Mouse (Mus musculus) midbrain, embryonic 16.5 days (tissue): ENCODE results near the gene Tax1bp1. TPM values are rescaled to one million over a fixed set of nuclear protein-coding genes. Genes with fewer than 3 reads are reported as not detected.

Experiments
- ATAC-seq: fragments of 200-750 bp; cut with Nextera tagmentation; 2 replicates; pipeline ENCODE4 v1.8.0; 2017; ENCODE audit warnings: moderate TSS enrichment
- H3K27ac ChIP-seq: fragments of 300-500 bp; sonication (generic); 2 replicates; pipeline ENCODE4 v1.5.1; 2014; ENCODE audit warnings: mild to moderate bottlenecking, low read length, mixed read lengths
- H3K27me3 ChIP-seq: fragments of 300-500 bp; sonication (generic); 2 replicates; pipeline ENCODE4 v1.6.1; 2014; ENCODE audit warnings: low read depth, low read length, mixed read lengths; ENCODE audit not compliant: control insufficient read depth, insufficient read depth
- H3K36me3 ChIP-seq: fragments of 300-500 bp; sonication (generic); 2 replicates; pipeline ENCODE4 v1.6.1; 2014; ENCODE audit warnings: mild to moderate bottlenecking, low read length, moderate library complexity, mixed read lengths; ENCODE audit not compliant: control insufficient read depth, insufficient read depth
- H3K4me1 ChIP-seq: fragments of 300-500 bp; sonication (generic); 2 replicates; pipeline ENCODE4 v1.6.1; 2014; ENCODE audit warnings: mild to moderate bottlenecking, low read length, mixed read lengths; ENCODE audit not compliant: control insufficient read depth, insufficient read depth
- H3K4me2 ChIP-seq: fragments of 300-500 bp; sonication (generic); 2 replicates; pipeline ENCODE4 v1.6.1; 2014; ENCODE audit warnings: mild to moderate bottlenecking, low read length, mixed read lengths
- H3K4me3 ChIP-seq: fragments of 300-500 bp; sonication (generic); 2 replicates; pipeline ENCODE4 v1.5.1; 2014; ENCODE audit warnings: low read depth, mild to moderate bottlenecking, low read length, moderate library complexity, mixed read lengths
- H3K9ac ChIP-seq: fragments of 300-500 bp; sonication (generic); 2 replicates; pipeline ENCODE4 v1.6.1; 2014; ENCODE audit warnings: low read depth, low read length, mixed read lengths
- H3K9me3 ChIP-seq: fragments of 300-500 bp; sonication (generic); replicated peaks from 2 replicates; pipeline ENCODE4 v1.6.1; 2014; ENCODE audit warnings: mild to moderate bottlenecking, low read length, mixed read lengths; ENCODE audit not compliant: control insufficient read depth, poor library complexity, severe bottlenecking
- WGBS: fragments of 180-500 bp; shearing (Covaris S2); extraction: QIAGEN DNeasy Blood & Tissue Kit; methylation state at CpG from one replicate; pipeline ENCODE4 v1.1.7; 2014; 5-methylcytosine and 5-hydroxymethylcytosine counted together
- polyA plus RNA-seq: library from polyadenylated mRNA; unstranded; fragments of >200 nt; fragmentation: Nextera tagmentation; extraction: Ambion mirVana; gene quantifications from 2 replicates; pipeline ENCODE4 v1.2.1, GENCODE M21; 2015

Gene Tax1bp1
- polyA plus RNA-seq, 1 experiment from 2014 or later: 144 TPM

DNA sequence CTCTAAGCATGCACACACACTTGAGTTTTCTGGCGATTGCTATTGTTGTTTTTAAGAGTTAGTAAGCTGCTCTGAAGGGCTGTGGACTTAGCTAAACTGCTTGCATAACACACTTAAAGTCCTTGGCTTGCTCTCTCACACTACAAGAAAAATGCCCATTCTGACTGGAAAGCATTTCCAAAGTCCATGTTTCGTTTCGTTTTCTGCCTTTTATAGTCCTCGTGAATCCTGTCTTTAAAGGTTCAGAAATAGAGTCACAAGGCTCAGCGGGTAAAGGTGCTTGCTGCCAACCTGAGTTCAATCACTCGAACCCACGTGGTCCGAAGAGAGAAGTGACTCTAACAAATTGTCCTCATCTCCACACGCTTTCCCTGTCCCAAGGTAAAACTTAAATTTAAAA, 34.0 kb upstream of the Tax1bp1 start:
- Histone ChIP-seq H3K4me1 (no peaks in the 10 kb centered on the region), H3K4me2 (no peak overlapping the region), H3K36me3 (no peaks in the 10 kb centered on the region), H3K9ac (no peak overlapping the region), H3K9me3 (no peaks in the 10 kb centered on the region), H3K4me3 (no peak overlapping the region), H3K27ac (no peak overlapping the region), H3K27me3 (no peaks in the 10 kb centered on the region)
- WGBS: 85% methylated on average over 9 of the region's 9 CpGs
- ATAC-seq: no peak

DNA sequence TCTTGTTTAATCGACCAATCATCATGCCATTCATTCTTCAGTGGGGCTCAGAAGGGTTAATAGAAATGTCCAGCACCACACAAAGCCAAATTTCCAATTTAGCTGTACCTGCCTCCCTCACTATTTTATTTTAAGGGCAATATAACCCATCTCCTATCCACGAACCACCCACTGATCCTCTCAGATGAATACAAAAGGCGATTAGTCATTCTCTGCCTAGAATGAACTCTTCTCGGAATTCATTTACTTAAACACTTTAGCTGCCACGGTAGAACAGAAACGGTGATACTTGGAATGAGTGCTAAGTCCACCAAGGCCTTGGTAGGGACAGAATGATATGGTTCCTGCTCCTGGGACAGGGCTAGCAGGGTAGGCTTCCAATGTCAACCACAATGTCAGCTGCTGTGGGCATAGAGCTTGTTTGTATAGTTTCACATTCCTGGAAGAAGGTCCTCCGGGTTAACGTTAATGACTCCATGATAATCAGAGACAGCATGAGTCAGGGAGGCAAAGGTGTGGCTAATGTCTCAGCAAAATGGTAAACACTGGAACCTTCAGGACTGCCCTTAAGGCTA, 33.0 kb upstream of the Tax1bp1 start:
- Histone ChIP-seq H3K4me2 (no peak overlapping the region), H3K9ac (no peak overlapping the region), H3K36me3 (no peaks in the 10 kb centered on the region), H3K27ac (no peak overlapping the region), H3K4me3 (no peak overlapping the region), H3K9me3 (no peaks in the 10 kb centered on the region), H3K27me3 (no peaks in the 10 kb centered on the region), H3K4me1 (no peaks in the 10 kb centered on the region)
- 53% methylated on average over 8 of the region's 8 CpGs for WGBS
- ATAC-seq: no peak

DNA sequence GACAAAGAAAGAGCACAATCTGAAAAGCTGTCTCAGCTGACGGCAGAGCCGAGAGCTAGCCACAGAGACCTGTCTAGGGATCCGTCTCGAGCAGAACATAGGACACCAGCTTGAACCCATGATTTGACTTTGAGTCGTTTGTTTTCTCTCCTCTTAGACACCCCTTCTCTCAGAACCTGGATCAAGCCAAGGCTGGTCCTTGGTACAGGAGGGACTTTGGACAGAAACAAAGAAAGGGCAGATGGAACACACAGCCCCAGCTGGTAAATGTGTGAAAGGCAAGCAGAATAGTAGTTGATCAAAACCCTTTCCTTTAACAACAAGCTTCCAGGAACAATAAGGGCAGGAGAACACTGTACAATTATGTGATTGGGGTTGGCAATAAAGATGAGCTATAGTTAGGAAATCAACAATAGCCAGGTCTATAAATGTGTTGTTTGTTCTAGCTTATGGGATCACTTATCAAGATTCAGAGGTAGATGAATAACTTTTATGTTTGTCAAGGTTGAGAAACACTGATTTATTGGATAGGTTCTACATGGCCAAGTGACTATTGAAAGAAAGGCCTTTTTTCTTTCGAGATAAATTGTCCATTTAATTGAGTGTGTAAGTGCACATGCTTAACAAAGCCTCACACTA, 31.6 kb upstream of the Tax1bp1 start:
- H3K27ac ChIP-seq: no peak overlapping the region
- no peaks in the 10 kb centered on the region for H3K4me1 ChIP-seq
- H3K36me3 ChIP-seq: no peaks in the 10 kb centered on the region
- no peak for ATAC-seq
- no peak overlapping the region for H3K9ac ChIP-seq
- H3K27me3 ChIP-seq: no peaks in the 10 kb centered on the region
- H3K9me3 ChIP-seq: no peaks in the 10 kb centered on the region
- no peak overlapping the region for H3K4me2 ChIP-seq
- no peak overlapping the region for H3K4me3 ChIP-seq
- WGBS: 79% methylated on average over 6 of the region's 6 CpGs

DNA sequence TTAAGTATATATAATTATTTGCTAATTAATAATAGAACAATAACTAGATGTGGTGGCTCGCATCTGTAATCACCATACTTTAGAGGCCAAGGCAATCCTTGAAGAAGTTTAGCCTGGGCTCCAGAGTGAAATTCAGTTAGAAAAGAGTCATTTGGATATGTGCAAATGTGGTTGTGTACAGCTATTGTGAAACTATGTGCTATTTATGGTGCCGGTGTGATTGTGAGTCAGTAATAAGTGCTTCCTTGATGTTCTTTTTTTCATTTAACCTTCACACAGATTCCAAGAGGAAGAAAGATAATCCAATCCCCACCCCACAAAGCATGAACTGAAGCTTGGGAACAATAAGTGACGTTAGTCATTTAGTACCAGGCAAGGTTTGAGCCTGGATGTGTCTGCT, 30.9 kb upstream of the Tax1bp1 start:
- H3K9ac ChIP-seq: no peak overlapping the region
- WGBS: 87% methylated on average over 3 of the region's 3 CpGs
- ATAC-seq: no peak

DNA sequence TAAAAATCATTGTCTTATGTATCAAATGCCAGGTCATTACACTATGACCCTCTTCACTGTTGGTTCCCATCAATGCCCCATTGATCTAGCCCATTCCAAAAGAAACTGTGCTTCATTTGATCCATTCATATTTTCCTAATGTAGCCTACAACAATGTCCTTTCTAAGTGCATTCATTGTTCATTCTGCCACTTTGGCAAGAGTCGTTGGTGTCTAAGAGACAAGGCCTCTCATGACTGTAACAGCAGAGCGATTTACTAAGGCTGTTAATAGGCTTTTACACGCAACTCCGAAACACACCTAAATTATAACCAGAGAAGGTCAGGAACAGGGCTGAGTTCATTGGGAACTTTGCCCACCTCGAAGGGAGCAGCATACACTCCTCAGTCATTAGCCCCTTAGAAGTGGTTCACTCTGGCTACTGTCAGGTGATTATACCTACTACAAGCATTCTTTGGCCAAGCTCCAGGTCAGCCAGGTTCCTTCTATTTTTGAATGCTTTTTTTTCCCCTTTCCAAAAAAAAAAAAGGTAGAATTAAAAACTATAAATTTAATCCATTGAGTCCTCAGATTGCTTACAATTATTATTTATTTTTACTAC, 26.5 kb upstream of the Tax1bp1 start:
- ATAC-seq: no peak
- 76% methylated on average over 5 of the region's 5 CpGs for WGBS
- Histone ChIP-seq H3K27ac (no peak overlapping the region), H3K36me3 (no peaks in the 10 kb centered on the region), H3K27me3 (no peaks in the 10 kb centered on the region), H3K4me2 (no peak overlapping the region), H3K4me3 (no peak overlapping the region), H3K4me1 (no peaks in the 10 kb centered on the region), H3K9me3 (no peaks in the 10 kb centered on the region), H3K9ac (no peak overlapping the region)

More for the DNA sequence above, 30.9 kb upstream of the Tax1bp1 start:
- no peaks in the 10 kb centered on the region for H3K9me3 ChIP-seq
- no peaks in the 10 kb centered on the region for H3K4me1 ChIP-seq
- no peak overlapping the region for H3K27ac ChIP-seq
- no peaks in the 10 kb centered on the region for H3K27me3 ChIP-seq
- H3K4me2 ChIP-seq: no peak overlapping the region
- no peak overlapping the region for H3K4me3 ChIP-seq
- no peaks in the 10 kb centered on the region for H3K36me3 ChIP-seq

DNA sequence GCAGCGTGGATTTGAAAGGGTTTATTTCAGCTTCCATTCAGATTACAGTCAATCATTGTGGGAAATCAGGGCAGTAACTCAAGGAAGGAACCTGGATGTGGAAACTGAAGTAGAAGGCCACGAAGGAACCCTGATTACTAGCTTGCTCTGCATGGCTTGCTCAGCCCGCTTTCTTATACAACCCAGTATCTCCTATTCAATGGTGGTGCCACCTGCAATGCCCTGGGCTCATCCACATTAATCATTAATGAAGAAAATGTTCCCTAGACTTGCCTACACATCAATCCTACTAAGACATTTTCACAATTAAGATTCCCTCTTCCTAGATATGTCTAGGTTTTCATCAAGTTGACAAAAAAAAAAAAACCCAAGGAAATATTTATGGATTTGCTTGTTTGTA, 23.2 kb upstream of the Tax1bp1 start:
- no peaks in the 10 kb centered on the region for H3K36me3 ChIP-seq
- H3K9ac ChIP-seq: no peak overlapping the region
- no peaks in the 10 kb centered on the region for H3K4me1 ChIP-seq
- no peak overlapping the region for H3K4me3 ChIP-seq
- no peaks in the 10 kb centered on the region for H3K27me3 ChIP-seq
- H3K4me2 ChIP-seq: no peak overlapping the region
- WGBS: 88% methylated on average over 3 of the region's 3 CpGs
- no peaks in the 10 kb centered on the region for H3K9me3 ChIP-seq
- ATAC-seq: no peak
- H3K27ac ChIP-seq: no peak overlapping the region

DNA sequence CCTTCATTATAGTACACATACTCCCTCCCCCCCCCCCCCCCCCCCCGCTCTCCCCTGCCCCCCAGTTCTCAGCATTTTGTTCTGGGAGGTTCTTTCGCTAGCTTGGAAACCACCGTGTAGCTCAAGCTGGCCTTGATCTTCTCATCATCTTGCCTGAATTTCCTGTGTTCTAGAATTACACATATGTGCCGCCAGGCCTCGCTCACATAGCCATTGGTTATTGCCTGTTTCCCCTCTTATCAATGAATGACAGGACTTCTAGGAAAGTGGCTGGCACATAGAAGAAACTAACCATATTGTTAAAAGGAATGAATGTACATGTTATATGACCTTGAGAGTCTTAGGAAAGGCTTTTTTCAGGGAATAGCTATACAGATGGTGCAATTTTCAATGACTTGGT, 21.7 kb upstream of the Tax1bp1 start:
- H3K27ac ChIP-seq: no peak overlapping the region
- H3K9ac ChIP-seq: no peak overlapping the region
- no peak for ATAC-seq
- no peaks in the 10 kb centered on the region for H3K36me3 ChIP-seq
- no peak overlapping the region for H3K4me3 ChIP-seq
- no peaks in the 10 kb centered on the region for H3K27me3 ChIP-seq
- no peaks in the 10 kb centered on the region for H3K4me1 ChIP-seq
- WGBS: 82% methylated on average over 4 of the region's 5 CpGs
- H3K9me3 ChIP-seq: no peaks in the 10 kb centered on the region
- H3K4me2 ChIP-seq: no peak overlapping the region

DNA sequence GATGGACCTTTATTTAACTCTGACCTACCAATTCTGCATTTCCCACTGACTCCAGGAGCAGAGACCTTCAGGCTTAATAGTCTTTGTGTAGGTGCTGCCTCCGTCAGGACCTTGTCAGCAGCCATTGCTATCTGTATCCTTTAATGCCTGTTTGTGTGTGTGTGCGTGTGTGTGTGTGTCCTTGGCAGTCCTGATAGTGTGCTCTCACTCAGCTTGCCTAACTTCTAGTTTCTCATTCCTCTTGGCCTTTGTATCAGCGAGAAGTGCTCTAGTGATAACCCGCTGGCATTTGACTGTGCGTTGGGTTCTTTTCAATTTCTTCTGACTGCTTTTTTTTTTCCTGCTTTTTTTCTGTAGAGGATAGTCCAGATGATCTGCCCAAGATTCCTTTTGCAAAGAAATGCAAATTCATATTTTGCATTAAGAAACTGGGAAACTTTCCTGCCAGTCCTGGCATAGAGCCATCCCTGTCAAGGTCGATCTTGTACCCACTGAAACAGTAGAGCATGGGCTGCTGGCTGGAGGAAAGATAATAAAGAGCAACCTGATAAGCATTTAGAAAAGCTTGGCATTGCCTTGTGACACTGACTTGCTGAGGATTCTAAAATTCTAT, 21.0 kb upstream of the Tax1bp1 start:
- no peaks in the 10 kb centered on the region for H3K4me1 ChIP-seq
- H3K27me3 ChIP-seq: no peaks in the 10 kb centered on the region
- no peak for ATAC-seq
- no peaks in the 10 kb centered on the region for H3K9me3 ChIP-seq
- 87% methylated on average over 6 of the region's 6 CpGs for WGBS
- H3K36me3 ChIP-seq: no peaks in the 10 kb centered on the region
- H3K27ac ChIP-seq: no peak overlapping the region
- H3K4me3 ChIP-seq: no peak overlapping the region
- no peak overlapping the region for H3K9ac ChIP-seq
- H3K4me2 ChIP-seq: no peak overlapping the region

DNA sequence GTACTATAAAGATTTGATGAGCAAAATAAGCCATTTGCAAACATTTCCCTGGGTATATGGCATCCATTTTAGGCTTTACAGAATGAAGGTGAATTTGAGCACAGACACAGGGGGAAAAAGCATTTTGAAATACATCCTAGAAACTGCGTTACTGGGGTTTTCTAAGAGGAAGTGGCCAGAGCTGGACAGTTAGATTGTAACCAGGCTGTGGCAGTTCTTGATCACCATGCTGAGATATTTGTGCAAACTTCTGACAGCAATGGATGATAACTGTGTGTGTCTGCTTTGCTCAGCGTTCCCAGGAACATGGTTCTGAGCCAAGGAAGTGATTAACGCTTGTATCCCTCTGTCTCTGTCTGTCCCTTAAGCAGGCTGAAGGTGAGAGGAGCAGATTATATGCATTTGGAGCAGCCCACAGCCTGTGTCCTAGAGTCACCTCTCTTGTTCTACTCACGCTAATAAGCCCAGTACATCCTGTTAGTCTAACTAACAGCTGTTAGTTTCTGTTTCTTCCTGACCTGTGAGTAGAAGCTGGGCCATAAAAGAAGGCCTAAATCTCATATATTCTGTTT, 15.5 kb upstream of the Tax1bp1 start:
- ATAC-seq: no peak
- H3K27ac ChIP-seq: no peak overlapping the region
- H3K27me3 ChIP-seq: no peaks in the 10 kb centered on the region
- no peak overlapping the region for H3K4me3 ChIP-seq
- 79% methylated on average over 4 of the region's 4 CpGs for WGBS
- no peaks in the 10 kb centered on the region for H3K4me1 ChIP-seq
- H3K36me3 ChIP-seq: no peaks in the 10 kb centered on the region
- no peaks in the 10 kb centered on the region for H3K9me3 ChIP-seq
- H3K4me2 ChIP-seq: no peak overlapping the region
- no peak overlapping the region for H3K9ac ChIP-seq
